Mouse (Mus musculus): ENCODE measurements at regions not wholly inside any gene's neighbourhood (a gene's known extent, or its start where the extent isn't known, plus 50 kb on each side); places are given as distances from the start of the nearest gene placed in this dataset.
"Not testable (repeated sequence)": the region's sequence is repeated elsewhere in the genome, so short reads cannot be mapped to it uniquely, and the experiment has no call there.

- Histone ChIP-seq H3K27me3 (ENCODE audit: control insufficient read depth, insufficient read depth, low read length) (no peaks in the 10 kb centered on the region), H3K9ac (ENCODE audit: low read length) (no peak overlapping the region), H3K9me3 (replicated peaks; ENCODE audit: control insufficient read depth, low read length) (no peaks in the 10 kb centered on the region), H3K4me3 (ENCODE audit: low read length) (no peak overlapping the region), H3K36me3 (ENCODE audit: control insufficient read depth, insufficient read depth) (no peaks in the 10 kb centered on the region), H3K4me1 (ENCODE audit: control insufficient read depth, insufficient read depth, low read length) (peaks cover 7% of the 10 kb centered on the region; the same call in 1 of the 2 replicates), H3K4me2 (ENCODE audit: low read depth, low read length) (no peak overlapping the region), H3K27ac (ENCODE audit: low read length) (no peak overlapping the region)
- ATAC-seq (replicated peaks; ENCODE audit: extremely low read depth, insufficient read depth, low FRiP score): no peak
- 46% methylated on average over 4 of the region's 4 CpGs for WGBS
These were observed 199.1 kb upstream of the Hmga2 start for GRCm38 (mm10) chr10:120675369-120675768.

GRCm38 (mm10) chr10:120674321-120675045 is 198.2 kb upstream of the Hmga2 start:
- H3K9me3 ChIP-seq (replicated peaks; ENCODE audit: control insufficient read depth, low read length): no peaks in the 10 kb centered on the region
- no peaks in the 10 kb centered on the region for H3K36me3 ChIP-seq (ENCODE audit: control insufficient read depth, insufficient read depth)
- WGBS: 44% methylated on average over 10 of the region's 10 CpGs
- no peaks in the 10 kb centered on the region for H3K27me3 ChIP-seq (ENCODE audit: control insufficient read depth, insufficient read depth, low read length)
- H3K4me3 ChIP-seq (ENCODE audit: low read length): no peak overlapping the region
- H3K27ac ChIP-seq (ENCODE audit: low read length): peak overlapping the region; percentile 28
- H3K9ac ChIP-seq (ENCODE audit: low read length): no peak overlapping the region
- peak; percentile 52; the same call in 1 of the 2 replicates for ATAC-seq (replicated peaks; ENCODE audit: extremely low read depth, insufficient read depth, low FRiP score)
- no peak overlapping the region for H3K4me2 ChIP-seq (ENCODE audit: low read depth, low read length)
- peaks cover 7% of the 10 kb centered on the region; the same call in 1 of the 2 replicates for H3K4me1 ChIP-seq (ENCODE audit: control insufficient read depth, insufficient read depth, low read length)

GRCm38 (mm10) chr10:120667678-120668031 is 191.4 kb upstream of the Hmga2 start:
- not testable (repeated sequence) for ATAC-seq (replicated peaks; ENCODE audit: extremely low read depth, insufficient read depth, low FRiP score); H3K9me3 ChIP-seq (replicated peaks; ENCODE audit: control insufficient read depth, low read length); H3K27ac ChIP-seq (ENCODE audit: low read length); H3K36me3 ChIP-seq (ENCODE audit: control insufficient read depth, insufficient read depth); H3K4me3 ChIP-seq (ENCODE audit: low read length); H3K9ac ChIP-seq (ENCODE audit: low read length); H3K27me3 ChIP-seq (ENCODE audit: control insufficient read depth, insufficient read depth, low read length); H3K4me2 ChIP-seq (ENCODE audit: low read depth, low read length); H3K4me1 ChIP-seq (ENCODE audit: control insufficient read depth, insufficient read depth, low read length)
- WGBS: 93% methylated on average over 7 of the region's 7 CpGs

DNA sequence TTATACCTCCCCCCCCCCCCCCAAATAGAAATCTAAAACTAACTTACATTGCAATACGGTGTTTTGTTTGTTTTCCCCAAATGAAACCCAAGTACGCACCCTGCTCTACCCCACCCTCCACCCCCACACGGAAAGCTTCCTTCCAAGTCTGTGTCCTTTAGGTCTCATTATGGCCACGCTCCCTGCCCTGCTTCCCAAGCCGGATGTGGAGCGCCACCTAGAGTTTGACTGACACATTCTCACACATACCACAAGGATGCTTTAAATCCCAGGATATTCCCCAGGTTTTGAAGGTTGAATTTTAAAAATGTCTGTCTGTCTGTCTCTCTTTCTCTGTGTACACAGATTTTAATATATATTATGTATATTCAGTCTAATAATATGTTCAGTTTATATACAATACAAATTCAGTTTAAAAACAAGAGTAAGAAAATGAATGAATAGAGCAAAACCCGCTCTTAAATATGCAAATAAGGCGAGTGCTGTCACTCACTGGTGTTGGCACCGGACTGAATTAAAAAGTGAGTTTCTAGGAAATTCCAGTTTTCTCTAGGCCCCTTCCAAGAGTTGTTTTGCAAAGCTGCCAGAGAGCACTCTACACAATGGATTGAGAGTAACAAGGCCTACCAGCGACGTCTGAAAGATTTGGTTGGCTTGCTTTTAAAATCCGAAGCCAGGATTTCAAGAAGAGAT is 190.9 kb upstream of the Hmga2 start:
- H3K4me3 ChIP-seq (ENCODE audit: low read length): no peak overlapping the region
- H3K36me3 ChIP-seq (ENCODE audit: control insufficient read depth, insufficient read depth): no peaks in the 10 kb centered on the region
- no peak overlapping the region for H3K27ac ChIP-seq (ENCODE audit: low read length)
- ATAC-seq (replicated peaks; ENCODE audit: extremely low read depth, insufficient read depth, low FRiP score): no peak
- no peaks in the 10 kb centered on the region for H3K9me3 ChIP-seq (replicated peaks; ENCODE audit: control insufficient read depth, low read length)
- no peaks in the 10 kb centered on the region for H3K27me3 ChIP-seq (ENCODE audit: control insufficient read depth, insufficient read depth, low read length)
- 63% methylated on average over 12 of the region's 12 CpGs for WGBS
- no peaks in the 10 kb centered on the region for H3K4me1 ChIP-seq (ENCODE audit: control insufficient read depth, insufficient read depth, low read length)
- no peak overlapping the region for H3K9ac ChIP-seq (ENCODE audit: low read length)
- no peak overlapping the region for H3K4me2 ChIP-seq (ENCODE audit: low read depth, low read length)

GRCm38 (mm10) chr10:120666202-120666860 is 190.1 kb upstream of the Hmga2 start:
- Histone ChIP-seq H3K9me3 (replicated peaks; ENCODE audit: control insufficient read depth, low read length) (no peaks in the 10 kb centered on the region), H3K27me3 (ENCODE audit: control insufficient read depth, insufficient read depth, low read length) (no peaks in the 10 kb centered on the region), H3K4me1 (ENCODE audit: control insufficient read depth, insufficient read depth, low read length) (no peaks in the 10 kb centered on the region), H3K4me2 (ENCODE audit: low read depth, low read length) (no peak overlapping the region), H3K27ac (ENCODE audit: low read length) (no peak overlapping the region; the same call in 1 of the 2 replicates), H3K9ac (ENCODE audit: low read length) (no peak overlapping the region), H3K36me3 (ENCODE audit: control insufficient read depth, insufficient read depth) (no peaks in the 10 kb centered on the region), H3K4me3 (ENCODE audit: low read length) (no peak overlapping the region)
- ATAC-seq (replicated peaks; ENCODE audit: extremely low read depth, insufficient read depth, low FRiP score): no peak
- WGBS: 78% methylated on average over 7 of the region's 7 CpGs

- ATAC-seq (replicated peaks; ENCODE audit: extremely low read depth, insufficient read depth, low FRiP score): no peak
- Histone ChIP-seq H3K4me1 (ENCODE audit: control insufficient read depth, insufficient read depth, low read length) (no peaks in the 10 kb centered on the region), H3K9me3 (replicated peaks; ENCODE audit: control insufficient read depth, low read length) (no peaks in the 10 kb centered on the region), H3K4me2 (ENCODE audit: low read depth, low read length) (no peak overlapping the region), H3K4me3 (ENCODE audit: low read length) (no peak overlapping the region), H3K9ac (ENCODE audit: low read length) (no peak overlapping the region), H3K27me3 (ENCODE audit: control insufficient read depth, insufficient read depth, low read length) (no peaks in the 10 kb centered on the region), H3K27ac (ENCODE audit: low read length) (peak overlapping the region; percentile 56), H3K36me3 (ENCODE audit: control insufficient read depth, insufficient read depth) (no peaks in the 10 kb centered on the region)
- 45% methylated on average over 5 of the region's 5 CpGs for WGBS
These were observed 189.4 kb upstream of the Hmga2 start for GRCm38 (mm10) chr10:120665670-120666069.

DNA sequence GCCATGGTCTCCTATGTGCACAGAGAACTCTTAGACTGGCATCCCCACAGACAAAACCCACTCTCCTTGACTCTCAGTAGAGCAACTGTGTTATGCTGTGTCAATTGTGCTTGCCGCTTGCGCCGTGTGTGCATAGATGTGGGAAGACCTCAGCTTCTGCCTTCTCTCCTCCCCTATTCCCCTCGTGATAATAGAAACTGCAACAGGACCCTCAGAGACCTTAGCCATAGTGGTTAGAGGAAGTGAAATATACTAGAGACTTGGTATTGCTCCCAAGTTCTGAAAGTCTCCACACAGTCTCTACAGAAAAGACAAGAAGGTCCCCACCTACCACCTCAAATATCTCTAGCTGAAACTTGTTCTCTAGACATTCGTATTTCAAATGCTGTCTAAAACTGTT is 188.2 kb upstream of the Hmga2 start:
- Histone ChIP-seq H3K4me3 (ENCODE audit: low read length) (no peak overlapping the region), H3K4me1 (ENCODE audit: control insufficient read depth, insufficient read depth, low read length) (no peaks in the 10 kb centered on the region), H3K9ac (ENCODE audit: low read length) (no peak overlapping the region), H3K9me3 (replicated peaks; ENCODE audit: control insufficient read depth, low read length) (no peaks in the 10 kb centered on the region), H3K4me2 (ENCODE audit: low read depth, low read length) (no peak overlapping the region), H3K36me3 (ENCODE audit: control insufficient read depth, insufficient read depth) (no peaks in the 10 kb centered on the region), H3K27me3 (ENCODE audit: control insufficient read depth, insufficient read depth, low read length) (no peaks in the 10 kb centered on the region), H3K27ac (ENCODE audit: low read length) (no peak overlapping the region)
- WGBS: 80% methylated on average over 5 of the region's 5 CpGs
- no peak for ATAC-seq (replicated peaks; ENCODE audit: extremely low read depth, insufficient read depth, low FRiP score)

DNA sequence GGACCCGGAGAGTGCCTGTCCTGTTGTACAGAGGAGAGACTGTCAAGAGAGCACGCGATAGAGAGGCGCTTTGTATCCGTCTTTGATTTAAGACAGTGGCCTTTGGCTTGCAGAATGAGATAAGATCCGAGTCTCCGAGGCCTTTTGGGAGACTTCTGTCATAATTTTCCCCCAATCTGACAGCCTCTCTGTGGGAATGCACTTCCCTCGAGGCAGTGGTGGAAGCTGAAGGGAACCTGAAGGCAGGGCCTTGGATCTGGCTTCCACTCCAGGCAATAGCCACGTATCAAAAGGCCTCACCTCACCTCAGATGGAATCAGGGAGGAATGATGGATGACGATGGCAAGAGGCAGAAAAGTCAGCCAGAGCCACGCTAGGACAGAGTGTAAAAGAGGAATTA is 187.1 kb upstream of the Hmga2 start:
- ATAC-seq (replicated peaks; ENCODE audit: extremely low read depth, insufficient read depth, low FRiP score): no peak

GRCm38 (mm10) chr10:120660503-120660902 is 184.2 kb upstream of the Hmga2 start:
- Histone ChIP-seq H3K4me2 (ENCODE audit: low read depth, low read length) (no peak overlapping the region), H3K4me1 (ENCODE audit: control insufficient read depth, insufficient read depth, low read length) (no peaks in the 10 kb centered on the region), H3K27ac (ENCODE audit: low read length) (no peak overlapping the region), H3K27me3 (ENCODE audit: control insufficient read depth, insufficient read depth, low read length) (no peaks in the 10 kb centered on the region), H3K9ac (ENCODE audit: low read length) (no peak overlapping the region), H3K36me3 (ENCODE audit: control insufficient read depth, insufficient read depth) (no peaks in the 10 kb centered on the region), H3K9me3 (replicated peaks; ENCODE audit: control insufficient read depth, low read length) (no peaks in the 10 kb centered on the region), H3K4me3 (ENCODE audit: low read length) (no peak overlapping the region)
- no peak for ATAC-seq (replicated peaks; ENCODE audit: extremely low read depth, insufficient read depth, low FRiP score)
- whole genome bisulfite sequencing: 68% methylated on average over 6 of the region's 6 CpGs

More for the DNA sequence above, 187.1 kb upstream of the Hmga2 start:
- Histone ChIP-seq H3K27me3 (ENCODE audit: control insufficient read depth, insufficient read depth, low read length) (no peaks in the 10 kb centered on the region), H3K36me3 (ENCODE audit: control insufficient read depth, insufficient read depth) (no peaks in the 10 kb centered on the region), H3K4me1 (ENCODE audit: control insufficient read depth, insufficient read depth, low read length) (no peaks in the 10 kb centered on the region), H3K27ac (ENCODE audit: low read length) (no peak overlapping the region), H3K4me3 (ENCODE audit: low read length) (no peak overlapping the region), H3K9me3 (replicated peaks; ENCODE audit: control insufficient read depth, low read length) (no peaks in the 10 kb centered on the region), H3K9ac (ENCODE audit: low read length) (no peak overlapping the region), H3K4me2 (ENCODE audit: low read depth, low read length) (no peak overlapping the region)
- 54% methylated on average over 11 of the region's 11 CpGs for WGBS
